Mouse (Mus musculus): ENCODE data around the gene Dgat2.
A peak's percentile ranks its signal among the peaks of the same experiment; 100 is the strongest.

Dgat2 gene

GRCm38 (mm10) chr7:99182432-99183172 lies at the start of gene Dgat2:
Dgat2 (minus strand) TSS chr7:99182719.
- peak; percentile 93 to 95 for DNase-seq (ENCODE audit: low spot score in 2 of 2)

GRCm38 (mm10) chr7:99230061-99230747 lies 47.7 kb upstream of the Dgat2 start:
- no peak for DNase-seq (ENCODE audit: low spot score in 2 of 2)

- DNase-seq (ENCODE audit: low spot score in 2 of 2) = peak in 1 of 2 experiments; percentile 42
These were observed 46.9 kb upstream of the Dgat2 start for GRCm38 (mm10) chr7:99229411-99229810.

- DNase-seq (ENCODE audit: low spot score in 2 of 2) = no peak
These were observed 46.3 kb upstream of the Dgat2 start for GRCm38 (mm10) chr7:99228825-99229224.

GRCm38 (mm10) chr7:99227267-99227666 lies 44.7 kb upstream of the Dgat2 start:
- no peak for DNase-seq (ENCODE audit: low spot score in 2 of 2)

- no peak for DNase-seq (ENCODE audit: low spot score in 2 of 2)
These were observed 44.1 kb upstream of the Dgat2 start for GRCm38 (mm10) chr7:99226662-99227061.

- DNase-seq (ENCODE audit: low spot score in 2 of 2) = no peak
These were observed 42.9 kb upstream of the Dgat2 start for GRCm38 (mm10) chr7:99225421-99225820.

- no peak for DNase-seq (ENCODE audit: low spot score in 2 of 2)
These were observed 42.2 kb upstream of the Dgat2 start for GRCm38 (mm10) chr7:99224648-99225190.

GRCm38 (mm10) chr7:99224225-99224624 lies 41.7 kb upstream of the Dgat2 start:
- DNase-seq (ENCODE audit: low spot score in 2 of 2) = no peak

GRCm38 (mm10) chr7:99217338-99218074 lies 35.0 kb upstream of the Dgat2 start:
- peak; percentile 67 to 76 for DNase-seq (ENCODE audit: low spot score in 2 of 2)

GRCm38 (mm10) chr7:99215347-99215855 lies 32.9 kb upstream of the Dgat2 start:
- no peak for DNase-seq (ENCODE audit: low spot score in 2 of 2)

GRCm38 (mm10) chr7:99214621-99215185 lies 32.2 kb upstream of the Dgat2 start:
- DNase-seq (ENCODE audit: low spot score in 2 of 2) = peak in 1 of 2 experiments; percentile 18

- peak in 1 of 2 experiments; percentile 16 for DNase-seq (ENCODE audit: low spot score in 2 of 2)
These were observed 31.2 kb upstream of the Dgat2 start for GRCm38 (mm10) chr7:99213686-99214085.

- DNase-seq (ENCODE audit: low spot score in 2 of 2) = no peak
These were observed 30.5 kb upstream of the Dgat2 start for GRCm38 (mm10) chr7:99213056-99213455.

- no peak for DNase-seq (ENCODE audit: low spot score in 2 of 2)
These were observed 26.2 kb upstream of the Dgat2 start for GRCm38 (mm10) chr7:99208704-99209103.

- DNase-seq (ENCODE audit: low spot score in 2 of 2) = no peak
These were observed 23.8 kb upstream of the Dgat2 start for GRCm38 (mm10) chr7:99206364-99206763.

GRCm38 (mm10) chr7:99202163-99202562 lies 19.6 kb upstream of the Dgat2 start:
- DNase-seq (ENCODE audit: low spot score in 2 of 2) = no peak

- DNase-seq (ENCODE audit: low spot score in 2 of 2) = no peak
These were observed 17.8 kb upstream of the Dgat2 start for GRCm38 (mm10) chr7:99200290-99200689.

GRCm38 (mm10) chr7:99199451-99200175 lies 17.1 kb upstream of the Dgat2 start:
- no peak for DNase-seq (ENCODE audit: low spot score in 2 of 2)

GRCm38 (mm10) chr7:99198811-99199210 lies 16.3 kb upstream of the Dgat2 start:
- no peak for DNase-seq (ENCODE audit: low spot score in 2 of 2)

GRCm38 (mm10) chr7:99194511-99194910 lies 12.0 kb upstream of the Dgat2 start:
- DNase-seq (ENCODE audit: low spot score in 2 of 2) = no peak
